Mouse (Mus musculus) embryonic facial prominence, embryonic 13.5 days (tissue): ENCODE measurements at regions not wholly inside any gene's neighbourhood (a gene's known extent, or its start where the extent isn't known, plus 50 kb on each side); places are given as distances from the start of the nearest gene placed in this dataset.
"Not testable (repeated sequence)": the region's sequence is repeated elsewhere in the genome, so short reads cannot be mapped to it uniquely, and the experiment has no call there.

ENCODE experiments used
- ATAC-seq: fragments of 200-750 bp; cut with Nextera tagmentation; 2 replicates; pipeline ENCODE4 v1.8.0; 2017; ENCODE audit warnings: low read depth; ENCODE audit not compliant: insufficient number of reproducible peaks, insufficient read depth, low FRiP score, low TSS enrichment
- H3K27ac ChIP-seq: fragments of 300-500 bp; sonication (generic); 2 replicates; pipeline ENCODE4 v1.5.1; 2015; ENCODE audit warnings: moderate library complexity, mild to moderate bottlenecking, inconsistent platforms
- H3K27me3 ChIP-seq: fragments of 300-500 bp; sonication (generic); 2 replicates; pipeline ENCODE4 v1.6.1; 2015; ENCODE audit warnings: mild to moderate bottlenecking, inconsistent platforms
- H3K36me3 ChIP-seq: fragments of 300-500 bp; sonication (generic); 2 replicates; pipeline ENCODE4 v1.6.1; 2015; ENCODE audit warnings: mild to moderate bottlenecking, inconsistent platforms
- H3K4me1 ChIP-seq: fragments of 300-500 bp; sonication (generic); 2 replicates; pipeline ENCODE4 v1.6.1; 2015; ENCODE audit warnings: inconsistent platforms
- H3K4me2 ChIP-seq: fragments of 300-500 bp; sonication (generic); 2 replicates; pipeline ENCODE4 v1.6.1; 2015; ENCODE audit warnings: moderate library complexity, mild to moderate bottlenecking, inconsistent platforms
- H3K4me3 ChIP-seq: fragments of 300-500 bp; sonication (generic); 2 replicates; pipeline ENCODE4 v1.5.1; 2015; ENCODE audit warnings: mild to moderate bottlenecking, inconsistent platforms
- H3K9ac ChIP-seq: fragments of 300-500 bp; sonication (generic); 2 replicates; pipeline ENCODE4 v1.6.1; 2015; ENCODE audit warnings: mild to moderate bottlenecking, inconsistent platforms
- H3K9me3 ChIP-seq: fragments of 300-500 bp; sonication (generic); 2 replicates; pipeline ENCODE4 v1.6.1; 2016; ENCODE audit warnings: inconsistent platforms
- WGBS: fragments of 180-500 bp; shearing (Covaris S2); methylation state at CpG from one replicate; pipeline ENCODE4 v1.1.7; 2015; ENCODE audit warnings: mixed read lengths; 5-methylcytosine and 5-hydroxymethylcytosine counted together

- H3K9me3 ChIP-seq, result 0 out of 2 replicates have a peak, but pooled peaks cover 3% of the 10 kb centered on the region
- H3K4me3 ChIP-seq, result no peak overlapping the region
- no peak overlapping the region for H3K4me2 ChIP-seq
- WGBS, result 89% methylated on average over 7 of the region's 7 CpGs
- H3K27ac ChIP-seq, result no peak overlapping the region
- no peak overlapping the region for H3K9ac ChIP-seq
- H3K36me3 ChIP-seq, result no peaks in the 10 kb centered on the region
- no peaks in the 10 kb centered on the region for H3K27me3 ChIP-seq
- ATAC-seq, result no peak
- H3K4me1 ChIP-seq, result no peaks in the 10 kb centered on the region
Measured at GRCm38 (mm10) chr4:143055371-143055770, 157.4 kb downstream of the Prdm2 start.

GRCm38 (mm10) chr4:143053029-143053428 lies 159.8 kb downstream of the Prdm2 start:
- H3K4me1 ChIP-seq, result no peaks in the 10 kb centered on the region
- no peak overlapping the region for H3K9ac ChIP-seq
- no peak overlapping the region for H3K27ac ChIP-seq
- H3K9me3 ChIP-seq, result 0 out of 2 replicates have a peak, but pooled peaks cover 3% of the 10 kb centered on the region
- no peaks in the 10 kb centered on the region for H3K36me3 ChIP-seq
- 81% methylated on average over 5 of the region's 5 CpGs for WGBS
- H3K4me3 ChIP-seq, result no peak overlapping the region
- H3K27me3 ChIP-seq, result no peaks in the 10 kb centered on the region
- ATAC-seq, result no peak
- no peak overlapping the region for H3K4me2 ChIP-seq

GRCm38 (mm10) chr4:143051205-143051604 lies 161.6 kb downstream of the Prdm2 start:
- Histone ChIP-seq H3K4me1 (no peaks in the 10 kb centered on the region), H3K36me3 (no peaks in the 10 kb centered on the region), H3K27ac (no peak overlapping the region), H3K9ac (no peak overlapping the region), H3K27me3 (no peaks in the 10 kb centered on the region), H3K4me3 (no peak overlapping the region), H3K4me2 (no peak overlapping the region), H3K9me3 (0 out of 2 replicates have a peak, but pooled peaks cover 3% of the 10 kb centered on the region)
- ATAC-seq, result no peak
- 87% methylated on average over 1 of the region's 1 CpGs for WGBS

GRCm38 (mm10) chr4:143045245-143045644 lies 167.6 kb downstream of the Prdm2 start:
- Histone ChIP-seq H3K27me3 (no peaks in the 10 kb centered on the region), H3K27ac (no peak overlapping the region), H3K4me3 (no peak overlapping the region), H3K4me2 (no peak overlapping the region), H3K4me1 (no peaks in the 10 kb centered on the region), H3K9ac (no peak overlapping the region), H3K9me3 (no peaks in the 10 kb centered on the region), H3K36me3 (no peaks in the 10 kb centered on the region)
- WGBS, result 61% methylated on average over 7 of the region's 7 CpGs
- no peak for ATAC-seq

GRCm38 (mm10) chr4:143042806-143043205 lies 170.0 kb downstream of the Prdm2 start:
- WGBS, result 39% methylated on average over 6 of the region's 6 CpGs
- Histone ChIP-seq H3K4me1 (no peaks in the 10 kb centered on the region), H3K27me3 (no peaks in the 10 kb centered on the region), H3K4me2 (no peak overlapping the region), H3K27ac (no peak overlapping the region), H3K4me3 (no peak overlapping the region), H3K36me3 (no peaks in the 10 kb centered on the region), H3K9me3 (no peaks in the 10 kb centered on the region), H3K9ac (no peak overlapping the region)
- no peak for ATAC-seq

GRCm38 (mm10) chr4:143038626-143039025 lies 174.2 kb downstream of the Prdm2 start:
- no peak for ATAC-seq
- no peak overlapping the region for H3K4me3 ChIP-seq
- no peaks in the 10 kb centered on the region for H3K9me3 ChIP-seq
- H3K27me3 ChIP-seq, result no peaks in the 10 kb centered on the region
- no peaks in the 10 kb centered on the region for H3K36me3 ChIP-seq
- H3K27ac ChIP-seq, result no peak overlapping the region
- 86% methylated on average over 9 of the region's 9 CpGs for WGBS
- H3K9ac ChIP-seq, result no peak overlapping the region
- H3K4me2 ChIP-seq, result no peak overlapping the region
- no peaks in the 10 kb centered on the region for H3K4me1 ChIP-seq

GRCm38 (mm10) chr4:143036704-143037103 lies 176.1 kb downstream of the Prdm2 start:
- no peak for ATAC-seq
- Histone ChIP-seq H3K4me2 (no peak overlapping the region), H3K9me3 (no peaks in the 10 kb centered on the region), H3K9ac (no peak overlapping the region), H3K4me1 (no peaks in the 10 kb centered on the region), H3K36me3 (no peaks in the 10 kb centered on the region), H3K27me3 (no peaks in the 10 kb centered on the region), H3K27ac (no peak overlapping the region), H3K4me3 (no peak overlapping the region)
- 56% methylated on average over 4 of the region's 4 CpGs for WGBS

- WGBS, result 67% methylated on average over 2 of the region's 2 CpGs
- H3K27ac ChIP-seq, ATAC-seq, H3K27me3 ChIP-seq, H3K36me3 ChIP-seq, H3K4me3 ChIP-seq, H3K9me3 ChIP-seq, H3K9ac ChIP-seq, H3K4me1 ChIP-seq, H3K4me2 ChIP-seq: not testable (repeated sequence)
Measured at GRCm38 (mm10) chr4:143035089-143035488, 177.7 kb downstream of the Prdm2 start.

GRCm38 (mm10) chr4:143034324-143034723 lies 178.5 kb downstream of the Prdm2 start:
- 76% methylated on average over 2 of the region's 2 CpGs for WGBS
- H3K4me1 ChIP-seq, ATAC-seq, H3K4me3 ChIP-seq, H3K27ac ChIP-seq, H3K27me3 ChIP-seq, H3K36me3 ChIP-seq, H3K9ac ChIP-seq, H3K9me3 ChIP-seq, H3K4me2 ChIP-seq: not testable (repeated sequence)

- H3K9ac ChIP-seq, ATAC-seq, H3K27ac ChIP-seq, H3K36me3 ChIP-seq, H3K4me2 ChIP-seq, H3K27me3 ChIP-seq, H3K4me3 ChIP-seq, H3K9me3 ChIP-seq, H3K4me1 ChIP-seq: not testable (repeated sequence)
- 68% methylated on average over 4 of the region's 4 CpGs for WGBS
Measured at GRCm38 (mm10) chr4:143029813-143030212, 183.0 kb downstream of the Prdm2 start.

- 5% methylated on average over 5 of the region's 5 CpGs for WGBS
Measured at GRCm38 (mm10) chr4:143027292-143027691, 185.5 kb downstream of the Prdm2 start.

GRCm38 (mm10) chr4:143021242-143021881 lies 191.4 kb downstream of the Prdm2 start:
- H3K4me2 ChIP-seq, result no peak overlapping the region
- no peak overlapping the region for H3K4me3 ChIP-seq
- no peaks in the 10 kb centered on the region for H3K36me3 ChIP-seq
- no peaks in the 10 kb centered on the region for H3K9me3 ChIP-seq
- WGBS, result 44% methylated on average over 10 of the region's 10 CpGs
- H3K27ac ChIP-seq, result no peak overlapping the region
- peaks cover 12% of the 10 kb centered on the region for H3K27me3 ChIP-seq
- 0 out of 2 replicates have a peak, but pooled peaks have one; percentile 58 for ATAC-seq
- peaks cover 4% of the 10 kb centered on the region; the same call in 1 of the 2 replicates for H3K4me1 ChIP-seq
- H3K9ac ChIP-seq, result no peak overlapping the region

More at GRCm38 (mm10) chr4:143027292-143027691, 185.5 kb downstream of the Prdm2 start:
- Histone ChIP-seq H3K9ac (no peak overlapping the region), H3K27ac (no peak overlapping the region), H3K9me3 (no peaks in the 10 kb centered on the region), H3K4me2 (no peak overlapping the region), H3K4me1 (no peaks in the 10 kb centered on the region), H3K4me3 (no peak overlapping the region), H3K36me3 (no peaks in the 10 kb centered on the region), H3K27me3 (no peaks in the 10 kb centered on the region; the same call in 1 of the 2 replicates)
- ATAC-seq, result 0 out of 2 replicates have a peak, but pooled peaks have one; percentile 20
